Mouse (Mus musculus) embryo, embryonic 9.5 days (tissue): ENCODE data around the gene Alox8.

Experiments
- DNase-seq: peaks from one replicate; pipeline ENCODE4 v3.0.0-alpha.2; 2017; ENCODE audit errors: extremely low spot score

Gene Alox8

DNA sequence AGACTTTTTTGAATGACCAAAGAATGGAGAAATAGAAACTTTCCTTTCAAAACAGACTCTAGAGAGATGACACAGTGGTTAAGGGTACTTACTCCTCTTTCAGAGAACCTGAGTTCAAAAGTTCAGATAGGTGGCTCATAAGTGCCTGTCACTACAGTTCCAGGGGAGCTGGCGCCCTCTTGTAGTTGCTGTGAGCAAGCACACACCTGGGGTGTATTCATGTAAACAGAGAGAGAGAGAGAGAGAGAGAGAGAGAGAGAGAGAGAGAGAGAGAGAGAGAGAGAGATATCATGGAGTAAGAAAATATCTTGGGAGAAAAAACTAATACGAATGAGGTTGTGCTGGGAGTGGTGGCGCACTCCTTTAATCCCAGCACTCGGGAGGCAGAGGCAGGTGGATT is 17.5 kb downstream of the Alox8 start:
- no peak for DNase-seq

DNA sequence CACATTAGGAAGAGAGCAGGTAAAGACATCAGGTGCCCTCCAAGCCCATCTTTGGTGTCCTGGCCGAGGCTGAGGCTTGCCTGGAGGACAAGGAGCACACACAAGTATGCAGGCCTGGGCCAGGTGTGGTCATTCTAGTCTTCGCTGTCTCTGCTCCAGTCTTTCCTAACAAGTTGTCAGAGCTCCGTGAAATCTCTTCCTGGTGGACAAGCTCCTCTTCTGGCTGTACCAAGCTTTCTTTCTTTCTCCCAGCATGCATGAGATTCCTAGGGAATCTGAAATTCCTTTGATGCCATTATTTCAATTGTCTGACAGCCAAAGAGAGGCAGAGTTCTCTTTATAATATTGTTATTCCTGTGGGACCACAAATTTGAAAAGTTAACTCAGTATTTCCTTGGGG is 18.1 kb downstream of the Alox8 start:
- no peak for DNase-seq

DNA sequence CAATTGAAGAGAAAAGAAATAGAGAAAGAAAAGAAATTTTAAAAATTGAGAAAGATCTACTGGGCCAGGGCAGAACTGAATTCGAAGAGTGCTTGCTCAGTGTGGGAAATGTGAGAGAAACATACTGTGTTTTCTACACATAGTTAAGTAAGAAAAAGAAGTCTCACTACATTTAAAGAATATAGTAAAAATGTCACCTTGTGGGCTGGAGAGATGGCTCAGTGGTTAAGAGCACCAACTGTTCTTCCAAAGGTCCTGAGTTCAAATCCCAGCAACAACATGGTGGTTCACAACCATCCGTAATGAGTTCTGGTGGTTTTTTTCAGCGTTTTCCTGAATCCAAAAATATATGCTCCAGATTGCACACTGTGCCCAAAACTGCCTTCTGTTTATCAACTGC is 19.1 kb downstream of the Alox8 start:
- no peak for DNase-seq

DNA sequence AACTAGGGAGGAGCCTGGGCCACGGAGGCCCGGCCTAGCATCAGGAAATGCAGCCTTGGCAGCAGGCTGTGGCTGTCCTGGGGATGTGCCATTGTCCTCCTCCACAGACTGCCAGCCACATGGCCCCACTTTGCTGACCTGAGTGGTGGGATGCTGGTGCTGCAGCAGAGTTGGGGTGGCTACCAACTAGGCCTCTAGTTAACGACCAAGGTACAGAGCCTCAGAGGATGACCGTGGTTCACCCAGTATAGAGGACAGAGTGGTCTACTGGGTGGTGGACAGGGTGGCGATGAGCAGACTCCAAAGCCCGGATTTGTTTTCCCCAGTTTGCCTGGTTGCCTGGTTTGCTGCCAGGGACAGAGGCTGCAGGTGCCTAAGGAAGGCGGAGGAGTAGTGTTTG is 22.9 kb downstream of the Alox8 start:
- no peak for DNase-seq

DNA sequence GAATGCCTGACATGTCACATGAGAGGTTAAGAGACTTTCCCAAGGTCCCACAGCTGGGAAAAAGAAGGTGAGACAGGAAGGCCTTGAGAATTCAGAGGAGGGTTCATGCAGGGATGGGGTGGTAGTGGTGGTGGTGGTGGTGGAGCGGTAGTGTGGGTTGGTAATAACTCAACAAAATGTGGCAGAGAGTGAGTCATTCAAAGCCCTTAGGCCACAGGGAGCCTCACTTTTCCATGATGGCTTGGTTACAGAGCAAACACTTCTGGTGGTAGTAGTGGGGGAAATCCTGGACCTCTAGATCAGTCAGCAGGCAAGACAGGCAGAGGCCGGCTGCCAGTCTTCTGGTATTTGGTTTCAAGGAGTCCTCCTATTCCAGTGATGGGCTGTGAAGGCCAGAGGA is 25.0 kb downstream of the Alox8 start:
- no peak for DNase-seq

DNA sequence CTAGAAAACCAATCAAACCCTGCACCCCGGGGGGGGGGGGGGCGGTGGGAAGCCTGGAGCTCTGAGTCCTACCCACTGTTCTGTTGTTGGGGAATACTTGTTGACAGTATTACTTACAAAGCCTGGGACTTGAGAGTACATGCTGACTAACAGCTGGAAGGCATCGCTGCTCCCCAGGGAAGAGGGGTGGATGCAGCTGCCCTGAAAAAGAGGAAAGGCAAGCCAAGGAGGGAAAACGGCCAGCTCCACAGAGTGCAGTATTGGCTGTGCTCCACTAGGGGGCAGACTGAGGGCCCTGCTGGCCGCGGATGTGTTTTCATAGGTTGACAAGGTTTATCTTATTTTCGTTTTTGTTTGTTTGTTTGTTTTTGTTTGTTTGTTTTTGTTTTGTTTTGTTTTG is 26.0 kb downstream of the Alox8 start:
- DNase-seq, result peak; percentile 36

DNA sequence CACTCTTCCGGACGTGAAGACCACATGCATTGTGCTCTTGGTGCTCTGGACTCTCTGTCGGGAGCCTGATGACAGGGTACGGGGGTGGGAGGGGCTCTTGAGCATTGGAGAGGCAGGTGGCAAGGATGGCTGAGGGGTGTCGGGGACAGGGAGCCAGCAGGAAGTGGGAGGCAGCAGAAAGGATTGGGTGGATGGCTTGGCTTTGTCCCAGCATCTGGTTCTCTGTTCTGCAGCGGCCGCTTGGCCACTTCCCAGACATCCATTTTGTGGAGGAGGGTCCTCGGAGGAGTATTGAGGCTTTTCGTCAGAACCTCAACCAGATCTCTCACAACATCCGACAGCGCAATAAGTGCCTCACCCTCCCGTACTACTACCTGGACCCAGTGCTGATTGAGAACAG is 28.3 kb downstream of the Alox8 start:
- no peak for DNase-seq

DNA sequence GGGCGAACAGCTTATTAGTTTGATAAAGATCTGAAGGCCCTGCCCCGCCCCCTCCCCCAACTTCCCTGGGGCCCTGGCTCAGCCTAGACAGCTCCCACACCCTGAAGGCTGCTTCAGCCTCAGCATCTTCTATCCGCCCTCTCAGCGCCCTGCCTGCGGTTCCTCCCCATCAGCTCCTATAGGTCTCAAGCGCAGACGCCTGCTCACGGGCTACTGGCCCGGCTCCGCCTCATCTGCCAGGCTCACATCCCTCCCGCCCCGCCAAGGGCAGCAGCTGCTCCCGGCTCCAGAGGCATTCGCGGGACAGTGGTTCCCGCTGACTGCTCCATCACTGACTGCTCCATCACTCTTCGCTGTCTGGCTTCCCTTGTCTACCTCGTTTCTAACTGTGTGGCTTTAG is 40.8 kb downstream of the Alox8 start, which contains the start of gene Alox12b:
TSS of gene Alox12b (plus strand) at position 190 of the 400 bp plus-strand sequence.
- DNase-seq, result peak; percentile 23

DNA sequence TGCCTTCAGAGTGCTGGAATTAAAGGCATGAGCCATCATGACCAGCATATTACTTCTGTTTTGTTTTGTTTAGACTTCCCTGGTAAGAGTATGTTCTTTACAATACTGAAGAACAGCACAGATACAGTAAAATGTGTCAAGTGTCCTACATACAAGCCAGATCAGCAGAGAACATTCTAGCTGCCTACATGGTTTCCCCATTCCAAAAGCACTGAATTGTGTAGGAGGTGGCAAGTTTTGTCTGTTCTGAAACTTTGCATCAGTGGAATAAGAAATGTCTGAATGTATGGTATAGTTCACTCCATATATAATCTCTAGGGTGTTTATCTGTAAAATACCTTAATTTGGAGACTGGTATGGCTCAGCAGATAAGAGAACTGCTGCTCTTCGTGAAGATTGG is 42.3 kb downstream of the Alox8 start:
- no peak for DNase-seq

DNA sequence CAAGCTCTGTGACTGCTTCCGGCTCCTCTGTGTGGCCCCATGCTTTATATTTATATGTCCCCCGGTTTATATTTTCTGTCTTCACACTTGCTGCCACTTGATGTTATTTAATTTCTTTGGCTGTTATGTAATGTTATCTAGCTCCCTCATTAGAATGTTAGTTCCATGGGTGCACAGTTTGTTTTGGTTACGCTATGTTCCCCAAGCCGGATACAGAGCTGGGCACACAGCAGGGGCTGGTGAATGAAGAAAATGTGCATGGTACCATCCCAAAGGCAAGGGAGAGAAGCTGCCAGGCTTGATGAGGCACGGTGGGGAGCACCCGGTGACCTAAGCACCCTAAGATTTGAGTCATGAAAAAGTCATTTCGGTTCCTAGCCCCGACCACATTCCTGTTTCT is 43.8 kb downstream of the Alox8 start:
- DNase-seq, result no peak

DNA sequence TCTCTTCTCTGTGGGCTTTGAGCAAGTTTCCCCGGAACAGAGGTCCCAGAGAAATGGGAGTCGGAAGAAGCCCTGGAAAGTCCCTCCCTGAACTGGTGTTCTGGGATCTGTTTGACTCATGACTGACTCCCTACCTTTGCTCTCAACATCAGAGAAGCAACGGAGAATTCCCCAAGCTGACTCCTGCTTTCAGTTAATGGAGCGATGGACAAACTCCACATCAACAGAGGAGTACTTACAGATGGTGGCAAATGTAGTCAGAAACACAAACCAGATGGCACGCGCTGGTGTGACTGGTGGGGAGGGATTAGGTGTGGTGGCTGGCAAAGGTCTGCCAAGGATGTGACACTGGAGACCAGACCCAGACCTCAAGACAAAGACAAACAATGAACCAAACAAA is 46.6 kb downstream of the Alox8 start:
- DNase-seq, result no peak

DNA sequence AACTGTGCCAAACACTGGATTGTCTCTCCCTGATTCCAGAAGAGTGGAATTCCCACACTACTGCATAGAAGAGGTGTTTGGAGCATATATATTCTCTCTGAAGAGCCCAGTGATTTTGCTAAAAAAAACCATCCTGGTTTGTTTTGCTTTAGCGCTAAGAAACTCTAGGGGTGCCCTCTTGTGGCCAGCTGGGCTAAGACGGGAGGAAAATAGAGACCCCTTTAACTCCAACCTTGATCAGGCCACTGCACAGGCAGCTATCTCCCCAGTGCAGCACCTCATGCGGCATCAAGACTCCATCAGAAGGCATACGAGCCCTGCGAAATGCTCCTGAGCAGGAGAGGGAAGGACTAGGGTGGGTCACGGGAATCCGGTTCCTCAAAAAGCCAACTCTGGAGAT is 47.2 kb downstream of the Alox8 start:
- DNase-seq, result peak; percentile 66

DNA sequence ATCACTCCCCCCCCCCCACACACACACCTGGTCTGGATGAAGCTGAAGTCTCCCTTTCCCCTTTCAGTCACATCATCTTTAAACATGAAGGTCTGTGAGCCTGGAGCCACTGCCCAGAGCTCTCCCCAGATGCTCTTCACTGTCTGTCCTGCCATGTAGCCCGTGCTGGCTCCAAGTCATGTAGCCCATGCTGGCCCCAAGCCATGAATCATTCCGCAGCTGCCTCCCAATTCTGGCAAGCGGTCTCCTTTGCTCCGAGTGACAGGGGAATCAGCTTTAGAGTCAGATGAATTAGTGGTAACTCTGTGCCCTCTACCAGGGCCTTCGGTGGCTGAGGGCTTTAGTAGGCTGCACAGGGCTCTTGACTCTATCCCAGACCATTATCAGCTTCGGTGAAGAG is 47.9 kb downstream of the Alox8 start:
- DNase-seq, result no peak

DNA sequence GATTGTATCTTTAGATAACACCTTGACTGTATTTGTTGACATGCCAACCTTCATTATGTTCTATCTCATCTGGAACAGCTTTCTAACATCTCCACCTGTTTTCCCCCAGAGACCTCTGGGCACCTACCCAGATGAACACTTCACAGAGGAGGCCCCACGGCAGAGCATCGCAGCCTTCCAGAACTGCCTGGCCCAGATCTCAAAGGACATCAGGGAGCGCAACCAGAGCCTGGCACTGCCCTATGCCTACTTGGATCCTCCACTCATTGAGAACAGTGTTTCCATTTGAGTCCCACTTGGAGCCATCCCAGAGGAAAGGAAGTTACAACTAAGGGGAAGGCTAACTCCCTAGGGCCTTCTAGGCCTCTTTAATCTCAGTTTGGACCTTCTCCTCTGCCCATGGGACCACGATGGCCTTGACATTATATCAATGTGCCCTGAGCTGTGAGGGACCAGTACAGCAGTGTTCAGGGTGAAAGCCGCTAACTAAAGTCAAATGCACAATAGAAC is 49.1 kb downstream of the Alox8 start:
- no peak for DNase-seq

DNA sequence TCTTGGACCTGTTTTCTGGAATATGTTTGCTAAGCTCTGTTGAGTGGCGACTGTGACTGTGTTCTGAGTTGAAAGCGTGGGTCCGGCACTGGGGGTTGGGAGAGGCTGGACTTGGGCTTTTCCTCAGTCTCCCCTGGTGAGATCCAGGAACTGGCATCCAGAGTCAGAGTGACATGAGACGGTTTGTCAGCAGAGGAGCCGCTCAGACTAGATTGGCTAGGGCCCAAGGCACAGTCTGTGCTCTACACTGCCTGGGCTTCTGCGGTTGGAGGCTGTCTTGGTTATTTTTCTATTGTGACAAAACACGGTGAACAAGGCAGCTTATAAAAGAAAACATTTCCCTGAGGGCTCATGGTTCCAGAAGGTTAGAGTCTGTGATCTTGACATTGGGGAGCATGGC is 50.1 kb downstream of the Alox8 start:
- DNase-seq, result no peak

DNA sequence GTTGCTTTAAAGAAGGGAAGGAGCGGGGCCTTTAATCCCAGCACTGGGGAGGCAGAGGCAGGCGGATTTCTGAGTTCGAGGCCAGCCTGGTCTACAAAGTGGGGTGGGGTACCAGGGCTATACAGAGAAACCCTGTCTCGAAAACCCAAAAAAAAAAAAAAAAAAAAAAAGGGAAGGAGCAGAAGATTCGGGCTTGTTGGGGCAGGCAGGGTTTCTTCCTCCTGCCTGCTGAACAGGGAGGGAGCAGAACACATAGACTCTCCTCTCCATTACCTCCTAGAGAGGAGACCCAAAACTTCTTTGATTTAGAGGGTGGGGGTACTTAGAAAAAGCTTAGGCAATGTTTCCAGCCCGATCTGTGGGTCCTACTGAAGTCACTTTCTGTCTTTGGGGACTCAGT is 62.3 kb downstream of the Alox8 start:
- no peak for DNase-seq

DNA sequence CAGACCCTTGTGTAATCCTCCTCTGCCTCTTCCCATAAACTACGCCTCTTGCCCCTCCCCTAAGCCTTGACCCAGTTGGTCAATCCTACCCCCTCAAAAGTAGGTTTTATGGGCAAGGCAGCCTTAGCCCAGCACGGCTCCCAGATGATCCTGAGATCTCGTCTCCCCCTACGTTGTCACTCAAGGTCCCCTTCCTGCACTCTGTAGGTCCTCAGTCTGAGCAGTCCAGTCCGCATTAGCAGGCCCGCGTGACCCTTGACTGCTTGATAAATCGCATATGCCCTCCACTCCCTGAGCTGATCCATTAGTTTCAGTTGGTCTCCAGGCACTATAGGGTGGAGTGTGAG is 63.0 kb downstream of the Alox8 start:
- DNase-seq, result no peak
